Mouse (Mus musculus) liver, embryonic 14.5 days (tissue): ENCODE measurements at regions not wholly inside any gene's neighbourhood (a gene's known extent, or its start where the extent isn't known, plus 50 kb on each side); places are given as distances from the start of the nearest gene placed in this dataset.

ENCODE experiments used
- CTCF ChIP-seq: IDR thresholded peaks from 2 replicates; pipeline ENCODE4 v1.5.1; 2016; ENCODE audit warnings: antibody characterized with exemption, low read depth, control low read depth
- EP300 ChIP-seq: IDR thresholded peaks from 2 replicates; pipeline ENCODE4 v1.6.1; 2016; ENCODE audit warnings: antibody characterized with exemption, low read depth

DNA sequence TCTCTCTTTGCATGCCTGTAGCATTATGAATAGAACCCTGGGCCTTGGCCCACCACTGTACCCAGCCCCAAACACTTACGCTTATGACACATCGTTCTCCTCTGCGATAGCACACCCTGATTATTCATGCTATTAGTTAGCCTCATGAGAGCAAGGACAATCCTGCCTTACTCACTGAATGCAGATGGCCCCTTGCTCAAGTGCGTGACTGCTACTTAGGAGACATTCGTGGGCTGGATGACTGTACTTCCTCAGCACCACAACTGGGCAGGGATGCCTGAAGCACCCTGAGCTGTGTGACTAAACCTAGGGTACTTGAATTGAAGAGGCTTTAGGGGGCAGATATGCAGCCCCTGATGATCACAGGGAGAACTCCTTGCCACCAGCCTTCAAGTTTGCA lies 204.4 kb upstream of the Nlrp1b start:
- TF ChIP-seq CTCF (no peak), EP300 (no peak)
